Mouse (Mus musculus) heart, embryonic 16.5 days (tissue): ENCODE measurements around the gene Nbea. TPM values are rescaled to one million over a fixed set of nuclear protein-coding genes. Genes with fewer than 3 reads are reported as not detected.

ENCODE experiments used
- ATAC-seq: fragments of 200-750 bp; cut with Nextera tagmentation; replicated peaks from 2 replicates; pipeline ENCODE4 v1.8.0; 2017; ENCODE audit warnings: moderate number of reproducible peaks; ENCODE audit not compliant: insufficient read depth, low FRiP score; ENCODE audit errors: extremely low read depth
- H3K27ac ChIP-seq: fragments of 300-500 bp; sonication (generic); 2 replicates; pipeline ENCODE4 v1.5.1; 2014; ENCODE audit warnings: mild to moderate bottlenecking, low read length, control low read depth, moderate library complexity
- H3K27me3 ChIP-seq: fragments of 300-500 bp; sonication (generic); 2 replicates; pipeline ENCODE4 v1.6.1; 2014; ENCODE audit warnings: low read length, mixed read lengths; ENCODE audit not compliant: control insufficient read depth, insufficient read depth
- H3K36me3 ChIP-seq: fragments of 300-500 bp; sonication (generic); 2 replicates; pipeline ENCODE4 v1.6.1; 2014; ENCODE audit not compliant: control insufficient read depth, insufficient read depth
- H3K4me1 ChIP-seq: fragments of 300-500 bp; sonication (generic); 2 replicates; pipeline ENCODE4 v1.6.1; 2014; ENCODE audit warnings: low read length, mixed read lengths; ENCODE audit not compliant: control insufficient read depth, insufficient read depth
- H3K4me2 ChIP-seq: fragments of 300-500 bp; sonication (generic); 2 replicates; pipeline ENCODE4 v1.6.1; 2014; ENCODE audit warnings: low read depth, mild to moderate bottlenecking, control low read depth, low read length
- H3K4me3 ChIP-seq: fragments of 300-500 bp; sonication (generic); 2 replicates; pipeline ENCODE4 v1.5.1; 2014; ENCODE audit warnings: mild to moderate bottlenecking, control low read depth, low read length
- H3K9ac ChIP-seq: fragments of 300-500 bp; sonication (generic); 2 replicates; pipeline ENCODE4 v1.6.1; 2014; ENCODE audit warnings: low read length, control low read depth
- H3K9me3 ChIP-seq: fragments of 300-500 bp; sonication (generic); replicated peaks from 2 replicates; pipeline ENCODE4 v1.6.1; 2016; ENCODE audit warnings: low read length; ENCODE audit not compliant: control insufficient read depth
- WGBS: fragments of 180-500 bp; shearing (Covaris S2); extraction: QIAGEN DNeasy Blood & Tissue Kit; methylation state at CpG from one replicate; pipeline ENCODE4 v1.1.7; 2014; 5-methylcytosine and 5-hydroxymethylcytosine counted together
- polyA plus RNA-seq: library from polyadenylated mRNA; unstranded; fragments of >200 nt; fragmentation: Nextera tagmentation; extraction: Ambion mirVana; gene quantifications from 2 replicates; pipeline ENCODE4 v1.2.1, GENCODE M21; 2015

The Nbea gene
- polyA plus RNA-seq, 1 experiment from 2014 or later = 7.0 TPM

DNA sequence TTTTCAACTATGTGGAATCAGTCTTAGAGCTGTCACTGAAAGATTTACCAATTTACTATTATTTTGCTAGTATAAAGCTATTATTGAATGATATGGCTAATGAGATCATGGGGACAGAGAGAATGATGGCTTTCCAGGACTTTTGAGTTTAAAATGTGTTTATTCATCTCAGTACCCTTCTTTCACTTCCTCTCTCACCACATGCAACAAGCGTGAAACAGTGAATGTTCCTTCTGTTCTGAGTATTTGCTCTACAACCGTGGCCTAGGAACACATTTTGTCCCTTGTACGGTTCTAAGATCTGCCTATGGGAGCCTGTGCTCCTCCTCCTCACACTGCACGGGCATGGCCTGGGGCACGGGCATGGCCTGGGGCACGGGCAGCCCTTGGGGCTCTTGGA, 516.5 kb downstream of the Nbea start:
- Histone ChIP-seq H3K27ac (no peak overlapping the region), H3K4me2 (no peak overlapping the region), H3K9me3 (no peaks in the 10 kb centered on the region), H3K9ac (no peak overlapping the region), H3K4me3 (no peak overlapping the region), H3K36me3 (no peaks in the 10 kb centered on the region), H3K27me3 (no peaks in the 10 kb centered on the region), H3K4me1 (no peaks in the 10 kb centered on the region)
- 78% methylated on average over 6 of the region's 6 CpGs for WGBS
- no peak for ATAC-seq

- 56% methylated on average over 5 of the region's 5 CpGs for WGBS
- ATAC-seq = no peak; the same call in 1 of the 2 replicates
Measured at GRCm38 (mm10) chr3:55665928-55666327, 517.6 kb downstream of the Nbea start.

GRCm38 (mm10) chr3:55664713-55665112, 518.8 kb downstream of the Nbea start:
- WGBS = 80% methylated on average over 3 of the region's 3 CpGs
- Histone ChIP-seq H3K9me3 (no peaks in the 10 kb centered on the region), H3K4me3 (no peak overlapping the region), H3K4me2 (no peak overlapping the region), H3K27me3 (no peaks in the 10 kb centered on the region), H3K9ac (no peak overlapping the region), H3K27ac (no peak overlapping the region), H3K4me1 (no peaks in the 10 kb centered on the region), H3K36me3 (no peaks in the 10 kb centered on the region)
- ATAC-seq = no peak

More at GRCm38 (mm10) chr3:55665928-55666327, 517.6 kb downstream of the Nbea start:
- Histone ChIP-seq H3K4me2 (no peak overlapping the region), H3K36me3 (no peaks in the 10 kb centered on the region), H3K9ac (no peak overlapping the region), H3K27me3 (no peaks in the 10 kb centered on the region), H3K4me1 (no peaks in the 10 kb centered on the region), H3K9me3 (no peaks in the 10 kb centered on the region), H3K4me3 (no peak overlapping the region), H3K27ac (no peak overlapping the region)

GRCm38 (mm10) chr3:55661678-55662445, 521.6 kb downstream of the Nbea start:
- WGBS = 60% methylated on average over 7 of the region's 9 CpGs
- no peak overlapping the region for H3K4me3 ChIP-seq
- no peaks in the 10 kb centered on the region for H3K9me3 ChIP-seq
- no peaks in the 10 kb centered on the region for H3K27me3 ChIP-seq
- H3K4me1 ChIP-seq = no peaks in the 10 kb centered on the region
- H3K9ac ChIP-seq = no peak overlapping the region
- no peak overlapping the region for H3K27ac ChIP-seq
- ATAC-seq = no peak
- no peak overlapping the region for H3K4me2 ChIP-seq
- H3K36me3 ChIP-seq = no peaks in the 10 kb centered on the region

DNA sequence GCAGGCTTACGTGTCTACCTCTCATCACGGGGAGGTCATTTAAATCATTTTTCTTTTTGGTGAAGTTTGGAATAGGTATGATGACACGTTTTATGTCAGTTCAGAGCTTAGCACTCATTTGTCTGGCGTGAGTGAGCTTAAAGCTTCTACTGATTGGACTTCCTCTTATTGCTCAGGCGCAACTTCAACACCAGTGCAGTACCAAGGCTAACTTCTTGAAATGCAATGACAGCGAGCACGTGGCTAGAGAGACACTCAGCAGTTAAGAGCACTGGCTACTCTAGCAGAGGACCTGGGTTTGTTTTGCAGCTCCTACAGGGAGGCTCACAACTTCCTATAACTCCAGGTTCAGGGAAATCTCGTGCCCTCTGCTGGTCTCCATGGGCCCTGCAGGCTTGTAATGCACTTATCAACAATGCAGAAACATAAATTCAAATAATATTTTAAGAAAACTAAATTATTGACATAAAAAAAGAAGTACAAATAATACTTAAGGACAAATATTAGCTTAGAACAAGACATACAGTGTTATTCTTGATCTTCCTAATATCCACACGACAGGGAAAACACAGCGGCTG, 523.2 kb downstream of the Nbea start:
- no peaks in the 10 kb centered on the region for H3K27me3 ChIP-seq
- no peak overlapping the region for H3K27ac ChIP-seq
- 81% methylated on average over 10 of the region's 10 CpGs for WGBS
- no peak for ATAC-seq
- H3K4me2 ChIP-seq = no peak overlapping the region
- no peaks in the 10 kb centered on the region for H3K36me3 ChIP-seq
- no peaks in the 10 kb centered on the region for H3K9me3 ChIP-seq
- no peak overlapping the region for H3K4me3 ChIP-seq
- H3K4me1 ChIP-seq = no peaks in the 10 kb centered on the region
- no peak overlapping the region for H3K9ac ChIP-seq

DNA sequence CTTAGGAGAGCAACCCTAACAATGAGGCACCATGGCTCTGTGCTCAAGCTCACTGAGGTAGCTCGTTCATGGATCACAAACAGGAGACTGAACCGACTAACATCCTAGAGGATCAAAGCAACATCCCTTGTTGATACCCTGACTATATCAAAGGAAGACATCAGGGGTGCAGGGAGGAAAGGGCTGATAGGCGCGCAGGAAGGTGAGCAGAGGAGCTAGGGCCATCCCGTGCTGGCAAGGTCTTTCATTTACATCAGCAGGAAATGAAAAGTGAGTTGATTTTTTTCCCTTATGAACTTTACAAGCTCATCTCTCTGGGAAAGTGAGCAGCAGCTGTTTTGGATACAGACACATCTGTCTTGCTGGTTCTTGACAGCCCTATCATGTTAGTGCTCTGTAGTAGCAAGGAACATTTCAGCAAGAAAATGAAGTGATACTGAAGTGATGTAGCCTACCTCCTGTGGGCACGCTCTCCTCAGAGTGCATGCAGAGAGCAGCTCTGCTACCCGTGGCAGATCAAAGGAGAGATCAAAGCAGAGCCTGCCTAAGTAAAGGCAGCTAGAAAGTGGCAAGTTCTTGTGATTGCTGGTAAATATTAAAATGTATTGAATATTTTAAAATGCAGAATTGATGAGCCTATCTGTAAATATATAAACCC, 523.8 kb downstream of the Nbea start:
- no peaks in the 10 kb centered on the region for H3K27me3 ChIP-seq
- H3K4me3 ChIP-seq = no peak overlapping the region
- no peaks in the 10 kb centered on the region for H3K4me1 ChIP-seq
- no peaks in the 10 kb centered on the region for H3K36me3 ChIP-seq
- H3K9ac ChIP-seq = no peak overlapping the region
- ATAC-seq = no peak
- no peaks in the 10 kb centered on the region for H3K9me3 ChIP-seq
- no peak overlapping the region for H3K4me2 ChIP-seq
- no peak overlapping the region for H3K27ac ChIP-seq
- 46% methylated on average over 7 of the region's 7 CpGs for WGBS

DNA sequence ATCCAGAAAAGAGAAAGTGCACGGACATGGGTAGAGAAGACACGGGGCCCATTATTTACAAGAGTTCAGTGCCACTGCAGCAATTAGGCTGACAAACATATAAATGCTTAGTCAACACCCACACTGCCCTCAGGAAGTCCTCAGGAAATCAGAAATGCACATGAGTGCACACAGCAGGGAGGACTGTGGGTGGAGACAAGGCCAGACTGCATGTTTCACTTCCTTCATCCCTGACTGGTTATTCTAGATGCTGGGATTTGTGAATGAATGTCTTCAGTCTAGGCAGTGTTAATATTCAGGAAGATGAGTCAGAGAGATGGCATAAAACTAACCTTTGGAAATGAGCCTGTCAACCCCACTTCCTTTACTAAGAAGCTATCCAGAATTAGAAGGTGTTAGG, 531.2 kb downstream of the Nbea start:
- no peaks in the 10 kb centered on the region for H3K36me3 ChIP-seq
- 78% methylated on average over 2 of the region's 2 CpGs for WGBS
- ATAC-seq = no peak

DNA sequence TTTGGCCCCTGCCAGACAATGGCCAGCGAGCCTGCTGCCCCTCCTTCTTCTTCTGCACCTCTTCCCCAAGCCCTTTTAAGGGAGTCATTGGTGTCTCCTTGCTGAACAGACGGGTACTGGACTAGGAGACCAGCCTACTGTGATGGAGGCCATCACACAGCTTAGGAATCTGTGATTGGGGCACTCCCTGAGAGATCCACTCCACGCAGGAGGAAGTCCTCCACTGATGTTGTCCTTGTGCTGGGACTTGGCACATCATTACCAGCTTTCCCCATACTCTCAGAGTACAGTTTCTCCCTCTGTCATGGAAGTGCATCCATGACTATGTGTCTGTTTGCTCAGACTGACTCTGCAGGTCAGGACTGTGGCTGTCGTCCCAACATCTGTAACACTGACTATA, 531.6 kb downstream of the Nbea start:
- Histone ChIP-seq H3K27me3 (no peaks in the 10 kb centered on the region), H3K27ac (no peak overlapping the region), H3K4me2 (no peak overlapping the region), H3K4me1 (no peaks in the 10 kb centered on the region), H3K36me3 (0 out of 2 replicates have a peak, but pooled peaks cover 3% of the 10 kb centered on the region), H3K9me3 (no peaks in the 10 kb centered on the region), H3K4me3 (no peak overlapping the region), H3K9ac (no peak overlapping the region)
- ATAC-seq = no peak
- 65% methylated on average over 4 of the region's 4 CpGs for whole genome bisulfite sequencing

More for the DNA sequence above, 531.2 kb downstream of the Nbea start:
- Histone ChIP-seq H3K4me3 (no peak overlapping the region), H3K27me3 (no peaks in the 10 kb centered on the region), H3K4me1 (no peaks in the 10 kb centered on the region), H3K27ac (no peak overlapping the region), H3K4me2 (no peak overlapping the region), H3K9me3 (no peaks in the 10 kb centered on the region), H3K9ac (no peak overlapping the region)

DNA sequence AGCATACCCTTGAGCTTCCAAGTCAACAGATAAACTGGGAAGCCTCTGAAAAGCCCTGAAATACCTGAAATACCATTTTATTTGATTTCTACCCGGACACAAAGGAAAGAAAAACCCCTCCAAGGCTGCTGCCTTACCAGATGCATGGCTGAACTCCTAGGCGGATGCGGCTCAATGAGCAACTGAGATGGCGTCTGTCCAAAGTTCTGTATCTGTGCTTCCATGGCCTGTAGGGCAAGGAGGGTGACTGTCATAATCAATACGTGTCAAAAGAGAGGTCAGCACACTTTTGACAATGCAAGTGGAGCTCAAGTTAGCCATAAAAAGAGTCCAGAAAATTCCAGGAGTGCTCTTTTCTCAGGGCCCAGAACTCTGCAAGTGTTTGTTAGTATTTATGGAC, 534.0 kb downstream of the Nbea start:
- no peak overlapping the region for H3K4me3 ChIP-seq
- no peak overlapping the region for H3K4me2 ChIP-seq
- H3K27ac ChIP-seq = no peak overlapping the region
- whole genome bisulfite sequencing = 72% methylated on average over 5 of the region's 5 CpGs
- no peaks in the 10 kb centered on the region for H3K27me3 ChIP-seq
- no peaks in the 10 kb centered on the region for H3K4me1 ChIP-seq
- peaks cover 6% of the 10 kb centered on the region; the same call in 1 of the 2 replicates for H3K36me3 ChIP-seq
- H3K9ac ChIP-seq = no peak overlapping the region
- H3K9me3 ChIP-seq = no peaks in the 10 kb centered on the region
- no peak for ATAC-seq
